Comparison of ENCODE assay signal across 10 mouse cellular contexts in the genomic region with DNA sequence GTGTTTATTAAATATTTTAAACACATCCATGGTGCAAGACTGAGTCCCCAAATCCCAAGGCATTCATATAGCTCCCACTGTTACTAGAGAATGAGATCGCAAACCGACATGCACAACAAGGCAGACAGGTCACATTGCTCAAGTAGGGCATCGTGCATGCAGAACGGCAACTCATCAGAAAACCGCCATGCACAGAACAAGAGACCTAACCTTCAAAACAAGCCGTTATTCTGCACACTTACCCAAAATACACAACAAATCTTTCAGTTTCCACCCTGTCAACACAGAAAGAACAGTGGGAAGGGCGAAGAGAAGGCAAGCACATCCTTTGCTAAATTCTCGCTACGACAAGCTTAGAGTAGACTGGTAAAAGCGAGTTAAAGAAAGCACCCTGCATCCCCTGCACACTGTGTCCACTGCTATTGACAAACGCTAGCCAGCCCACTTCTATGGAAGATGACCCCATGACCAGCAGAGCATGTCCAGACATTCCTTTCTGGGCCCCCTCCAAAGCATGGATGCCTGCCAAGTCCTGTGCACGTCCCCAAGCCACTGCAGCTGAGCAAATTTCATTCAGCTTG.
DNase-seq lines count a peak whose midpoint lies in the region; ATAC-seq lines count a peak whose summit lies in the region.
"Had no signal": no experiment of that assay in that cellular context is flagged by ENCODE, and none has a peak within 500 bp of the region (broad histone marks: within the 10 kb centered on the region; RNA-seq: fewer than 3 reads in every experiment).

No protein-coding gene starts in this region.

- DNase-seq in cerebellum, postnatal 14 days = peak; percentile 72 to 76
- DNase-seq in cerebellum, adult 11-12 months = no peak
- DNase-seq in urinary bladder, postnatal 14 days (ENCODE audit: low spot score) = peak; percentile 9
- DNase-seq in urinary bladder, postnatal 10 days (ENCODE audit: low spot score) = no peak
- DNase-seq in hindbrain, embryonic 14.5 days (ENCODE audit: low spot score) = peak; percentile 55
- DNase-seq in thymus, postnatal 25 days = no peak
- no peak for DNase-seq in B cell, adult 2 months

- peak overlapping the region; percentile 36 for H3K4me3 ChIP-seq in hindbrain, embryonic 14.5 days (replicated peaks; ENCODE audit: low read length)
- peak overlapping the region; percentile 27 for H3K4me3 ChIP-seq in midbrain, embryonic 12.5 days
- H3K4me3 ChIP-seq: embryonic facial prominence, embryonic 13.5 days; limb, embryonic 15.5 days had no signal

- peak overlapping the region; percentile 62 for H3K27ac ChIP-seq in hindbrain, embryonic 14.5 days
- peak overlapping the region; percentile 60 for H3K27ac ChIP-seq in midbrain, embryonic 12.5 days (replicated peaks)
- H3K27ac ChIP-seq: embryonic facial prominence, embryonic 13.5 days; limb, embryonic 15.5 days had no signal

- H3K9me3 ChIP-seq in hindbrain, embryonic 14.5 days (ENCODE audit: control insufficient read depth, low read length) = no peaks in the 10 kb centered on the region
- no peaks in the 10 kb centered on the region for H3K9me3 ChIP-seq in midbrain, embryonic 12.5 days
- H3K9me3 ChIP-seq: embryonic facial prominence, embryonic 13.5 days; limb, embryonic 15.5 days had no signal

- ATAC-seq in hindbrain, embryonic 14.5 days (ENCODE audit: low FRiP score) = peak; percentile 85
- peak; percentile 87 for ATAC-seq in midbrain, embryonic 12.5 days (ENCODE audit: low FRiP score, low read depth)

- 11% methylated on average over 12 of the region's 12 CpGs for WGBS in hindbrain, embryonic 14.5 days
- 29% methylated on average over 12 of the region's 12 CpGs for WGBS in midbrain, embryonic 12.5 days

- no peaks in the 10 kb centered on the region for H3K27me3 ChIP-seq in hindbrain, embryonic 14.5 days (ENCODE audit: control insufficient read depth, insufficient read depth, low read length)
- no peaks in the 10 kb centered on the region for H3K27me3 ChIP-seq in midbrain, embryonic 12.5 days
- H3K27me3 ChIP-seq: embryonic facial prominence, embryonic 13.5 days; limb, embryonic 15.5 days had no signal

- peaks cover 8% of the 10 kb centered on the region; the same call in 1 of the 2 replicates for H3K4me1 ChIP-seq in hindbrain, embryonic 14.5 days (replicated peaks; ENCODE audit: control insufficient read depth, insufficient read depth, low read length)
- peaks cover 7% of the 10 kb centered on the region for H3K4me1 ChIP-seq in midbrain, embryonic 12.5 days
- H3K4me1 ChIP-seq: limb, embryonic 15.5 days had no signal

- H3K4me2 ChIP-seq in hindbrain, embryonic 14.5 days (replicated peaks) = peak overlapping the region; percentile 61
- peak overlapping the region; percentile 50 for H3K4me2 ChIP-seq in midbrain, embryonic 12.5 days (replicated peaks)
- H3K4me2 ChIP-seq: embryonic facial prominence, embryonic 13.5 days; limb, embryonic 15.5 days had no signal

- H3K36me3 ChIP-seq in hindbrain, embryonic 14.5 days (replicated peaks; ENCODE audit: control insufficient read depth, insufficient read depth) = no peaks in the 10 kb centered on the region
- 0 out of 2 replicates have a peak, but pooled peaks cover 13% of the 10 kb centered on the region for H3K36me3 ChIP-seq in midbrain, embryonic 12.5 days
- H3K36me3 ChIP-seq: embryonic facial prominence, embryonic 13.5 days; limb, embryonic 15.5 days had no signal

- peak overlapping the region; percentile 62 for H3K9ac ChIP-seq in hindbrain, embryonic 14.5 days
- H3K9ac ChIP-seq in midbrain, embryonic 12.5 days (replicated peaks) = no peak overlapping the region
- H3K9ac ChIP-seq: embryonic facial prominence, embryonic 13.5 days; limb, embryonic 15.5 days had no signal

Comparison
In these comparisons a context has a peak if more than half of its experiments do, and no peak if none do; other contexts are left out.
1. DNase-seq: peak in cerebellum, postnatal 14 days (2 of 2), urinary bladder, postnatal 14 days (single experiment) and hindbrain, embryonic 14.5 days (single experiment); none in cerebellum, adult 11-12 months (single experiment), urinary bladder, postnatal 10 days (single experiment), thymus, postnatal 25 days (single experiment) and B cell, adult 2 months (0 of 2).